Mouse (Mus musculus) E14TG2a.4 (cell line): ENCODE data around the gene M1ap.

ENCODE experiments used
- H3K27me3 ChIP-seq: 2 replicates; pipeline ENCODE4 v1.6.1; 2014; ENCODE audit warnings: low read length, control low read depth; ENCODE audit not compliant: insufficient read depth
- H3K36me3 ChIP-seq: 2 replicates; pipeline ENCODE4 v1.6.1; 2014; ENCODE audit warnings: low read length, control low read depth; ENCODE audit not compliant: insufficient read depth
- H3K4me1 ChIP-seq: replicated peaks from 2 replicates; pipeline ENCODE4 v1.6.1; 2014; ENCODE audit warnings: low read depth, low read length, control low read depth
- H3K4me3 ChIP-seq: replicated peaks from 2 replicates; pipeline ENCODE4 v1.5.1; 2014; ENCODE audit warnings: mild to moderate bottlenecking, low read length
- H3K9me3 ChIP-seq: 2 replicates; pipeline ENCODE4 v1.6.1; 2014; ENCODE audit warnings: low read length, control low read depth
- CTCF ChIP-seq: conservative IDR thresholded peaks from 2 replicates; pipeline ENCODE4 v1.5.1; 2014; ENCODE audit warnings: low read length
- NANOG ChIP-seq: IDR thresholded peaks from 2 replicates; pipeline ENCODE4 v1.6.1; 2014; ENCODE audit warnings: borderline replicate concordance, low read length, mixed read lengths
- POU5F1 ChIP-seq: IDR thresholded peaks from 2 replicates; pipeline ENCODE4 v1.6.1; 2014; ENCODE audit warnings: low read length, borderline replicate concordance

The M1ap gene

DNA sequence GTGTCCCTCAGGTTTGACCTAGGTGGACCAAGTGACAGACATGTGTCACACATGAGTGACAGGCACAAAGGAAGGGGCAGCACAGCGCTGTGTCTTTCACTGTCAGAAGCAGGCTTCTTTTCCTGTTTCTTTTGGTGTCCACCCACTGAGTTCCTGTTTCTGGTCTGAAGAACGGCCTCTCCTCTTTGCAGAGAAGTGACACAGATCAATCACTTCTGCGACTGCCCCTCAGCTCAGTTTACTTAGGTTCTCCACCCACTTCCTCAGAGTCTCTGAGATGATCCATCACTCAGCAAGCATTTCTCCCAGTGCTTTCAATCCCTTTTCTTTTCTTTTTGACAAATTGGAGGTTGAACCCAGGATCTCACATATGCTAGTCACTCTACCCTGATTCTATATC lies 62.0 kb downstream of the M1ap start:
- H3K36me3 ChIP-seq = peaks cover 2% of the 10 kb centered on the region; the same call in 1 of the 2 replicates

DNA sequence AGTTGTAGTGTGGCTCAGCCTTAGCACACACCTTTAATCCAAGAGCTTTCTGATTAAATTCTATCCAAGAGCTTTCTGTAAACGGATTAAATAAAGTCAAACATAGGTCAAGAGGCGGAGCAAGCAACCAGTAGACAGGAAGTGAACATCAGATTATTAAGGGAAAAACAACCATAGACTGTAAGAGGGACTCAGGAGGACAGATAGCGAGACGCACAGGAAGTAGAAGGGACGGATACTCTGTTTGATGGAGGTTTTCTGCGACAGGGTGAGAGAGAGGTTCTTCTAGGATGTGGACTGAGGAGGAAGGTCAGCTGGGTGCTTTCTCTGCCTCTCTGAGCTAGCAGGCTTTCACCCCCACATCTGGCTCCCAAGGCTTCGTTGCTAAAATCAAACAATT lies 63.3 kb downstream of the M1ap start:
- Histone ChIP-seq H3K36me3 (peaks cover 2% of the 10 kb centered on the region; the same call in 1 of the 2 replicates), H3K9me3 (peaks cover 50% of the 10 kb centered on the region), H3K4me1 (no peaks in the 10 kb centered on the region), H3K4me3 (no peak overlapping the region), H3K27me3 (no peaks in the 10 kb centered on the region)
- TF ChIP-seq POU5F1 = no peak
- no peak for TF ChIP-seq NANOG
- TF ChIP-seq CTCF = no peak

More for the DNA sequence above, 62.0 kb downstream of the M1ap start:
- Histone ChIP-seq H3K4me3 (no peak overlapping the region), H3K9me3 (peaks cover 44% of the 10 kb centered on the region), H3K27me3 (no peaks in the 10 kb centered on the region), H3K4me1 (no peaks in the 10 kb centered on the region)
- no peak for TF ChIP-seq CTCF
- TF ChIP-seq POU5F1 = no peak
- no peak for TF ChIP-seq NANOG

- Histone ChIP-seq H3K4me1 (no peaks in the 10 kb centered on the region), H3K36me3 (peaks cover 2% of the 10 kb centered on the region; the same call in 1 of the 2 replicates), H3K4me3 (no peak overlapping the region), H3K9me3 (peaks cover 50% of the 10 kb centered on the region), H3K27me3 (no peaks in the 10 kb centered on the region)
- TF ChIP-seq NANOG (no peak), CTCF (no peak), POU5F1 (no peak)
Measured at GRCm38 (mm10) chr6:83011255-83011654, 64.6 kb downstream of the M1ap start.

DNA sequence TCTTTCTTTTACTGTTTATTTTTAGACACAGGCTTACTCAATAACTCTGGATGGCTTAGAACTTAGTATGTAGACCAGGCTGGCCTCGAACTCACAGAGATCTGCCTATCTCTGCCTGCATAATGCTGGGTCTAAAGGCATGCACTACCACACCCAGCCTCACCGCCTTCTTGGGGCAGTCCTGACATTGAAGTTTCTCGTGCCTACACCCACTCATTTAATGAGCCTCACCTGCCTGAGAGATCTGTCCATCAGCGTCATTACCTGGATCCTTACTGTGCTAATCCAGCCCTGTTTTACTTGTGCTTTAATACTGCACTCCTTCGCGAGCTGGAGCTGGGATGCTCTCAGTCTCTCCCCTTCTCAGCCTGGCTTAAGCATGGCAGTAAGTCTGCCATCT lies 65.1 kb downstream of the M1ap start:
- peaks cover 50% of the 10 kb centered on the region for H3K9me3 ChIP-seq
- TF ChIP-seq CTCF = no peak
- TF ChIP-seq POU5F1 = no peak
- TF ChIP-seq NANOG = no peak
- no peaks in the 10 kb centered on the region for H3K27me3 ChIP-seq
- H3K4me3 ChIP-seq = no peak overlapping the region
- peaks cover 2% of the 10 kb centered on the region; the same call in 1 of the 2 replicates for H3K36me3 ChIP-seq
- no peaks in the 10 kb centered on the region for H3K4me1 ChIP-seq

DNA sequence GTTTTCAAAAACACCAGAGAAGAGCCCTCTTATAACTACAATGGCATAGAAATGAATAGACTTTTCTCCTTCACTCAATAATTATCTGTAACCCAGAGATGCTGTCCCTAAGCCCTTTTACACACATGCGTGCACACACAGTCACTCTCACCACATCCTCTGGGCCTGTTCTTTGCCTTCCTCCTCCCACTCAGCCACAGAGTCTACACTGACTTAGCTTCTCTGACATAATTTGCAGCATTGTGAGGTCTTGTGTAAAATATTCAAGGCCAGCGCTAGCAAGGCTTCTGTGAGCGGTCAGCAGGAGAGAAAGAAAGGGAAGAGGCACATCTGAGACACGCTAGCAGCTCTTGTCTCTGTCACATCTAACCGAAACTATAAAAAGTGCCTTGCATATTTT lies 66.7 kb downstream of the M1ap start:
- Histone ChIP-seq H3K9me3 (peaks cover 51% of the 10 kb centered on the region), H3K4me3 (no peak overlapping the region), H3K36me3 (peaks cover 2% of the 10 kb centered on the region; the same call in 1 of the 2 replicates), H3K4me1 (no peaks in the 10 kb centered on the region), H3K27me3 (no peaks in the 10 kb centered on the region)
- no peak for TF ChIP-seq NANOG
- TF ChIP-seq POU5F1 = no peak
- no peak for TF ChIP-seq CTCF

GRCm38 (mm10) chr6:83014482-83015466 lies 68.1 kb downstream of the M1ap start:
- no peaks in the 10 kb centered on the region for H3K27me3 ChIP-seq
- peaks cover 2% of the 10 kb centered on the region; the same call in 1 of the 2 replicates for H3K36me3 ChIP-seq
- no peak for TF ChIP-seq NANOG
- no peak for TF ChIP-seq CTCF
- no peak for TF ChIP-seq POU5F1
- H3K4me1 ChIP-seq = no peaks in the 10 kb centered on the region
- H3K4me3 ChIP-seq = no peak overlapping the region
- H3K9me3 ChIP-seq = peaks cover 48% of the 10 kb centered on the region

GRCm38 (mm10) chr6:83015749-83016148 lies 69.0 kb downstream of the M1ap start:
- no peaks in the 10 kb centered on the region for H3K4me1 ChIP-seq
- TF ChIP-seq NANOG (no peak), POU5F1 (no peak), CTCF (no peak)
- H3K36me3 ChIP-seq = peaks cover 2% of the 10 kb centered on the region; the same call in 1 of the 2 replicates
- no peak overlapping the region for H3K4me3 ChIP-seq
- H3K27me3 ChIP-seq = peaks cover under 1% of the 10 kb centered on the region; the same call in 1 of the 2 replicates
- H3K9me3 ChIP-seq = peaks cover 38% of the 10 kb centered on the region

- Histone ChIP-seq H3K4me3 (no peak overlapping the region), H3K36me3 (no peaks in the 10 kb centered on the region), H3K4me1 (no peaks in the 10 kb centered on the region), H3K27me3 (peaks cover 5% of the 10 kb centered on the region; the same call in 1 of the 2 replicates), H3K9me3 (peaks cover 23% of the 10 kb centered on the region)
- TF ChIP-seq CTCF (no peak), NANOG (no peak), POU5F1 (no peak)
Measured at GRCm38 (mm10) chr6:83017190-83017589, 70.5 kb downstream of the M1ap start.
